Mouse (Mus musculus): ENCODE measurements at regions not wholly inside any gene's neighbourhood (a gene's known extent, or its start where the extent isn't known, plus 50 kb on each side); places are given as distances from the start of the nearest gene placed in this dataset.

GRCm38 (mm10) chr10:92296303-92296702 is 425.9 kb downstream of the Nedd1 start:
- TF ChIP-seq CTCF (IDR thresholded peaks at IDR 0.05) (no peak), EP300 (IDR thresholded peaks at IDR 0.05) (no peak)
